Mouse (Mus musculus) heart, embryonic 11.5 days (tissue): ENCODE data around the gene Lce1i. TPM values are rescaled to one million over a fixed set of nuclear protein-coding genes. Genes with fewer than 3 reads are reported as not detected.
"Not testable (repeated sequence)": the region's sequence is repeated elsewhere in the genome, so short reads cannot be mapped to it uniquely, and the experiment has no call there.

ENCODE experiments used
- ATAC-seq: fragments of 200-750 bp; cut with Nextera tagmentation; replicated peaks from 2 replicates; pipeline ENCODE4 v1.8.0; 2017; ENCODE audit warnings: moderate library complexity; ENCODE audit not compliant: insufficient number of reproducible peaks, low FRiP score, low TSS enrichment
- H3K27ac ChIP-seq: fragments of 300-500 bp; sonication (generic); 2 replicates; pipeline ENCODE4 v1.5.1; 2014; ENCODE audit warnings: mild to moderate bottlenecking, low read depth, low read length
- H3K27me3 ChIP-seq: fragments of 300-500 bp; sonication (generic); 2 replicates; pipeline ENCODE4 v1.6.1; 2014; ENCODE audit warnings: mild to moderate bottlenecking, low read length, mixed read lengths; ENCODE audit not compliant: control insufficient read depth, insufficient read depth
- H3K36me3 ChIP-seq: fragments of 300-500 bp; sonication (generic); 2 replicates; pipeline ENCODE4 v1.6.1; 2014; ENCODE audit warnings: mild to moderate bottlenecking, low read length, moderate library complexity, mixed read lengths; ENCODE audit not compliant: control insufficient read depth, insufficient read depth
- H3K4me1 ChIP-seq: fragments of 300-500 bp; sonication (generic); 2 replicates; pipeline ENCODE4 v1.6.1; 2014; ENCODE audit warnings: low read length; ENCODE audit not compliant: control insufficient read depth, insufficient read depth
- H3K4me2 ChIP-seq: fragments of 300-500 bp; sonication (generic); 2 replicates; pipeline ENCODE4 v1.6.1; 2014; ENCODE audit warnings: mild to moderate bottlenecking, moderate library complexity
- H3K4me3 ChIP-seq: fragments of 300-500 bp; sonication (generic); 2 replicates; pipeline ENCODE4 v1.5.1; 2014; ENCODE audit warnings: low read depth, low read length
- H3K9ac ChIP-seq: fragments of 300-500 bp; sonication (generic); 2 replicates; pipeline ENCODE4 v1.6.1; 2014; ENCODE audit warnings: mild to moderate bottlenecking, low read depth, low read length, moderate library complexity
- H3K9me3 ChIP-seq: fragments of 300-500 bp; sonication (generic); replicated peaks from 2 replicates; pipeline ENCODE4 v1.6.1; 2016; ENCODE audit warnings: low read length; ENCODE audit not compliant: control insufficient read depth
- WGBS: fragments of 180-500 bp; shearing (Covaris S2); extraction: QIAGEN DNeasy Blood & Tissue Kit; methylation state at CpG from one replicate; pipeline ENCODE4 v1.1.7; 2014; ENCODE audit not compliant: insufficient replicate concordance; 5-methylcytosine and 5-hydroxymethylcytosine counted together
- polyA plus RNA-seq: library from polyadenylated mRNA; unstranded; fragments of >200 nt; fragmentation: Nextera tagmentation; extraction: Ambion mirVana; gene quantifications from 2 replicates; pipeline ENCODE4 v1.2.1, GENCODE M21; 2014

Gene Lce1i
- not detected in 2 replicates for polyA plus RNA-seq

DNA sequence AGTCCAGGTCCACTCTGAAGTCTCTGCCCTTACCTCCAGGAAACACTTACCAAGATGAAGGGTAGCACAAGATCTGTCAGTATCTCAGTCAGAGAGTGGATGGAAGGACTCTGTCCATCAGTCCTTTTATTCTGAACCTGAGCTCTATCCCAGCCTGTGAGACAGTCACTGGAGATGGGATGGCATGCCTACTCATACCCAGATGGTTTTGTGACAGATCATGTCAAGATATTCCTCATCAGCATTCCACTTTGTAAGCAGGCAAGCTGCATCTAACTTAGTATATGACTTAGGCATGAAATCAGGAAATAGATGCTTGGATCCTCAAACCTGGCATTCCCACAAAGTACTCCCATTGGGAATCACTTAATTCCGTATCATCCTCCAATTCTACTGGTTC, at the start of gene Lce1i:
Gene Lce1i (minus strand): TSS at position 101 of the 400 bp plus-strand sequence.
- Histone ChIP-seq H3K4me2 (no peak within 1 kb of the TSS), H3K4me3 (no peak within 1 kb of the TSS), H3K36me3 (no peaks in the 10 kb centered on the region), H3K9ac (no peak within 1 kb of the TSS), H3K4me1 (no peaks in the 10 kb centered on the region), H3K9me3 (no peaks in the 10 kb centered on the region), H3K27ac (no peak within 1 kb of the TSS), H3K27me3 (no peaks in the 10 kb centered on the region)
- 68% methylated on average over 1 of the region's 1 CpGs for WGBS
- ATAC-seq, result no peak

DNA sequence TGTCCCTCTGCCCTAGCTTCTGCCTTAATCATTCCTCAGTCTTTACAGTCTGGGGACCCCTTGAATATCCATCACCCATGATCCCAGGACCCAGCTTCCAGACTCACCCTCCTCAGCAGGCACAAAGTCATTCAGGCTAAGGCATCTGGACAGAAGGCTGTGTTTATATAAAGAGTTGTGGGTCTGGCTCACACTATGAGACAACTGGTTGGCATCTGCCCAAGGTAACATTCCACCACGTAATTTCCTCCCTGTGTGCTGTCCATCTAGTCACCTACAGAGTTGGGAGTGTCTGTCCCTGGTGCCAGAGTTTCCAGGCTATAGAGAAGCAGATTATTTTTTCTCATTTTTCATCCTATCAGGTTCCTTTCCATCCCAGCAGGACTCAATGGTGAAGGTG, 48.4 kb upstream of the Lce1i start, which contains the start of gene Kprp:
Gene Kprp (minus strand): TSS at position 140 of the 400 bp plus-strand sequence.
- no peak for ATAC-seq
- no peaks in the 10 kb centered on the region for H3K4me1 ChIP-seq
- no peak within 1 kb of the TSS for H3K9ac ChIP-seq
- no peak within 1 kb of the TSS for H3K27ac ChIP-seq
- 36% methylated on average over 1 of the region's 1 CpGs for whole genome bisulfite sequencing
- H3K4me2 ChIP-seq, result no peak within 1 kb of the TSS
- H3K4me3 ChIP-seq, result no peak within 1 kb of the TSS
- H3K9me3 ChIP-seq, result no peaks in the 10 kb centered on the region
- H3K27me3 ChIP-seq, result no peaks in the 10 kb centered on the region
- no peaks in the 10 kb centered on the region for H3K36me3 ChIP-seq

DNA sequence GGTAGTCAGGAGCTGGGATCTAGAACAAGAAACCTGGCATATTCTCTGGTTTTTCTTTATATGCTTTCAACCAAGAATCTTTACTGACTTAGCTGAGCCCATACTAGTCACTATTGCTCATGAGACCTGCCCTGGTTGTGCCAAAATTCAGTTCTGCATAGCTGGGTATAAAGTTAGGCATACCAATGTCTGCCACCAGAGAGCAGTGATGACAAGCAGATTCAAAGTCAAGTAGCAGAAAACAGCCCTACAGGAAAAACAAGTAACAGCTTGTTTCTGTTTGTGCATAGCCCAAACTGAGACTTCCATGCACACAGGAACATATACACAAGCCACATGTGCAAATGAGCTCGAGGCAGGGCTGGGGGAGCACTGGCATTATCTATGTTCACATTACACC, 47.1 kb upstream of the Lce1i start:
- H3K36me3 ChIP-seq, result no peaks in the 10 kb centered on the region
- no peak overlapping the region for H3K4me3 ChIP-seq
- H3K9me3 ChIP-seq, result no peaks in the 10 kb centered on the region
- H3K4me1 ChIP-seq, result no peaks in the 10 kb centered on the region
- no peaks in the 10 kb centered on the region for H3K27me3 ChIP-seq
- ATAC-seq, result no peak
- WGBS, result 33% methylated on average over 1 of the region's 1 CpGs
- no peak overlapping the region for H3K27ac ChIP-seq
- no peak overlapping the region for H3K4me2 ChIP-seq
- no peak overlapping the region for H3K9ac ChIP-seq

DNA sequence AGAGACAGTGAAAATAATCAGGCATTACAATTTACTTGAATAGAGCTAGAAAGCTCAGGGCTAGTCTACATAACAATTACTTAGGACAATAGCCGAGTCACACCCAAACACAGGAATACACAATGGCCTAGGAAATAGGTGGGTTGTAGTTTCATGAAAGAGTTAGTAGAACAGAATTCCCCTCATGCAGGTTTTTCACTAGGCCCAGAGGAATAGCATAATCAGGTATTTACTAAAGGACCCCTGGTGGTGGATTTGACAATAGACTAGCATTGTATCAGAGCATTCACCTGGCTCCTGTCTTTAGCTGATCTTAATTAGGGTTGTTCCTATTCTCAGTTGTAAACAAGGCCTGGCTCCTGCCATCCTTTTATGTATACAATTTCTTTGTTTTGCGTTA, 37.3 kb upstream of the Lce1i start:
- not testable (repeated sequence) for H3K36me3 ChIP-seq, H3K27ac ChIP-seq, H3K9ac ChIP-seq, H3K9me3 ChIP-seq, H3K4me3 ChIP-seq, H3K27me3 ChIP-seq, H3K4me1 ChIP-seq, ATAC-seq, H3K4me2 ChIP-seq
- WGBS, result 84% methylated on average over 2 of the region's 2 CpGs

DNA sequence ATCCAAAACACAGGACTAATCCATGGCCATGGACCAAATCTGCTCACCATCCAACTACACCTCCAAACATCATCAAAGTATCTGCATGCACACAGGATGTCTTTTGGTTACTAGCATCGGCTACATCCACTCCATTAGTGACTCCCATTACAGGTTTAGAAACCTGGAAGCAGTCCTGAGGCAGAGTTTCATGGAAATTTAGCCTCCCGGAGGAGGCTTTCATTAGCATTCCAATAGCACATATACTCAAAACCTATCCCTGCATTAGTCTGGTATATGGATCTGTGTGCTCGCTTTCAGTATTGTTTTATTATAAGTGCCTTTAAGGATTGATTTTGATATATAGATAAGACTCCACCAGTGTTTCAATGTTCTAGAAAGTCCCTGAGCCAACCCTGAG, 36.9 kb upstream of the Lce1i start:
- no peaks in the 10 kb centered on the region for H3K9me3 ChIP-seq
- H3K9ac ChIP-seq, result no peak overlapping the region
- H3K27me3 ChIP-seq, result no peaks in the 10 kb centered on the region
- no peak overlapping the region for H3K4me3 ChIP-seq
- 84% methylated on average over 3 of the region's 3 CpGs for WGBS
- no peak overlapping the region for H3K27ac ChIP-seq
- H3K4me1 ChIP-seq, result no peaks in the 10 kb centered on the region
- no peak for ATAC-seq
- no peaks in the 10 kb centered on the region for H3K36me3 ChIP-seq
- no peak overlapping the region for H3K4me2 ChIP-seq

DNA sequence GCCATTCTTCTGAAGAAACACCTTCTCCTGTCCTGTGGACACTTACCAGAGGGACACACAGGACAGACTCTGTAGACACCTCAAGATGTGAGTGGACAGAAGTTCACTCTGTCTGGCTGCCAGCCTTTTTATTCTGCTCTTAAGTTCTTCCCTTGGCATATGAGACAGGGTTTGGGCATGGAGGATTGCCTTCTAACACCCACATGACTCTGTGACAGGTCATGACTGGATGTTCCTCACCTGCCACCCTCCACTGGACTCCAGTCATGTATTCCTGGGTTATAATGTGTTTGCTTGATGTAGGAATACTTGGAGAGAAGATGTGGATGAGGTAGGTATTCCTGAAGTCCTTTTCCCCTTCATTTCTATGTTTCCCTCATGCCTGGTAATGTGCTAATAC, 29.1 kb upstream of the Lce1i start, which contains the start of gene Lce1k:
Gene Lce1k (minus strand): TSS at position 101 of the 400 bp plus-strand sequence.
- no peak within 1 kb of the TSS for H3K4me2 ChIP-seq
- no peaks in the 10 kb centered on the region for H3K9me3 ChIP-seq
- H3K36me3 ChIP-seq, result no peaks in the 10 kb centered on the region
- no peaks in the 10 kb centered on the region for H3K27me3 ChIP-seq
- H3K27ac ChIP-seq, result no peak within 1 kb of the TSS
- no peaks in the 10 kb centered on the region for H3K4me1 ChIP-seq
- ATAC-seq, result no peak
- H3K9ac ChIP-seq, result no peak within 1 kb of the TSS
- H3K4me3 ChIP-seq, result no peak within 1 kb of the TSS

DNA sequence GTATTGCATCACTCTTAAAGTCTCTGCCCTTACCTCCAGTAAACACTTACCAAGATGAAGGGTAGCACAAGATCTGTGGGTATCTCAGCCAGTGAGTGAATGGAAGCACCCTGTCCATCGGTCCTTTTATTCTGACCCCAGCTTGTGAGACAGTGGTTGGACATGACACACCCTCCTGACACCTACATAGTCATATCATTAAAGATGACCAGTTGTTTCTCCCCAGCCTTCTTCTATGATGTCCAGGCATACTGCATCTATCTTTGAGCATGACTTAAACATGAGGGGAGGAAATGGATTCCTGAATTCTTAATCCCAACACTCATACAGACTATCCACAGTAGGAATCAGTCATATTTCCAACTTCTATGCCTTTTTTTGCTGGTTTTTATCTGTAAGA, 11.7 kb upstream of the Lce1i start, which contains the start of gene Lce1j:
Gene Lce1j (minus strand): TSS at position 101 of the 400 bp plus-strand sequence.
- Histone ChIP-seq H3K4me2 (no peak within 1 kb of the TSS), H3K4me3 (no peak within 1 kb of the TSS), H3K27me3 (no peaks in the 10 kb centered on the region), H3K27ac (no peak within 1 kb of the TSS), H3K9me3 (no peaks in the 10 kb centered on the region), H3K9ac (no peak within 1 kb of the TSS), H3K36me3 (no peaks in the 10 kb centered on the region), H3K4me1 (no peaks in the 10 kb centered on the region)
- WGBS, result 76% methylated on average over 1 of the region's 1 CpGs
- no peak for ATAC-seq

DNA sequence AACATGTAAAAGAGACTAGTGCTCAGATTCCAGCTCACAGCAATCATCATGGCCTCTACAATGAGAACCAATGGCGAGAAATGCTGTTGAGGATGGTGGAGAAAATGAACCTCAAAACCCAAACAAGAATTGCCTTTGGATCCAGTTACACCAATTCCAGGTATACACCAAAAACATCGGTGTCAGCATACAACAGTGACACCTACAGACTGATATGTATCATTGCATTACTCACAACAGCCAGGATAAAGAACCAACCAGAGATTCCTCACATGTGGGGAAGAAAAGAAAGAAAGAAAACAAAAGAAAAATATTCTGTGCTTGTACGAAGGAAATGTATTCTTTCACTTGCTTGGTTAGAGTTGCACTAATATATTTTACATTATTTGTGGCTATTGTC, 7.1 kb downstream of the Lce1i start:
- no peak for ATAC-seq
- no peak overlapping the region for H3K9ac ChIP-seq
- no peaks in the 10 kb centered on the region for H3K4me1 ChIP-seq
- H3K4me3 ChIP-seq, result no peak overlapping the region
- H3K4me2 ChIP-seq, result no peak overlapping the region
- H3K9me3 ChIP-seq, result no peaks in the 10 kb centered on the region
- 13% methylated on average over 3 of the region's 3 CpGs for WGBS
- H3K27me3 ChIP-seq, result no peaks in the 10 kb centered on the region
- no peaks in the 10 kb centered on the region for H3K36me3 ChIP-seq
- H3K27ac ChIP-seq, result no peak overlapping the region

DNA sequence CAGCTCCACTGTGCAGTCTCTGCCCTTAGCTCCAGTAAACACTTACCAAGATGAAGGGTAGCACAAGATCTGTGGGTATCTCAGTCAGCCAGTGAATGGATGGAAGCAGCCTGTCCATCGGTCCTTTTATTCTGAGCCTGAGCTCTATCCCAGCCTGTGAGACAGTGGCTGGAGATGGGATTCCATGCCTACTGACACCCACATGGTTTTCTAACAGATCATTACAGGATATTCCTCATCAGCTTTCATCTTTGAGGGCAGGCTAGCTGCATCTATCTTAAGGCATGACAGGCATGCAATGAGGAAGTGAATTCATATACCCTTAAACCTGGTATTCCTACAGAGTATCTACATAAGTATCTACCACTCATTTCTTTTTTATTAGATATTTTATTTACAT, 13.7 kb downstream of the Lce1i start, which contains the start of gene Lce1h:
Gene Lce1h (minus strand): TSS at position 101 of the 400 bp plus-strand sequence.
- H3K4me3 ChIP-seq, result no peak within 1 kb of the TSS
- H3K27ac ChIP-seq, result no peak within 1 kb of the TSS
- H3K4me2 ChIP-seq, result no peak within 1 kb of the TSS
- no peaks in the 10 kb centered on the region for H3K27me3 ChIP-seq
- H3K9ac ChIP-seq, result no peak within 1 kb of the TSS
- no peaks in the 10 kb centered on the region for H3K4me1 ChIP-seq
- ATAC-seq, result no peak
- no peaks in the 10 kb centered on the region for H3K9me3 ChIP-seq
- WGBS, result 90% methylated on average over 1 of the region's 1 CpGs
- H3K36me3 ChIP-seq, result no peaks in the 10 kb centered on the region
